Mouse (Mus musculus) lung, postnatal 0 days (tissue): ENCODE data around the gene Gm10190.

Experiments
- CTCF ChIP-seq: IDR thresholded peaks from 2 replicates; pipeline ENCODE4 v1.5.1; 2016; ENCODE audit warnings: antibody characterized with exemption, mild to moderate bottlenecking
- EP300 ChIP-seq: IDR thresholded peaks from 2 replicates; pipeline ENCODE4 v1.6.1; 2016; ENCODE audit warnings: antibody characterized with exemption, mild to moderate bottlenecking, control low read depth

DNA sequence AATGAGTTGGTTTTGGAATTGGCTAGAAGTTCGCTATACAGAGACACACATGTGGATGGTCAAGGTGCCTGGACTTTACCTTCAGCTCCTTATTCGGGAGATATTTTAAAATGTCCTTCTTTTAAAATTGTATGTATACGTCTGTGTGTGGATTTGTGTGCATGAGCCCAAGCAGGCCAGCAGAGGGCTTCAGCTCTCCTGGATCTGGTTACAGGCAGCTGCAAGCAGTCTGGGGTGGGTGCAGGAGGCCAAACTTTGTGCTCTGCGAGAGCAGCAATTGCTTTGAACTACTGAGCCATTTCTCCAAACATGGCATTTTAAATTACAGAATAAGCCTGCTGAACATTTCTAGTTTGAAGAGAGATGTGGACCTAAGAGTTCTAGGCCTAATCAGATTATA lies 28.1 kb downstream of the Gm10190 start:
- peak; percentile 56 for TF ChIP-seq CTCF
- no peak for TF ChIP-seq EP300
